Mouse (Mus musculus) midbrain, postnatal 0 days (tissue): Measurements from ENCODE around the gene Zdhhc20. TPM values are rescaled to one million over a fixed set of nuclear protein-coding genes. Genes with fewer than 3 reads are reported as not detected.
A peak's percentile ranks its signal among the peaks of the same experiment; 100 is the strongest.
"Not testable (repeated sequence)": the region's sequence is repeated elsewhere in the genome, so short reads cannot be mapped to it uniquely, and the experiment has no call there.

Experiments used
- ATAC-seq: fragments of 200-750 bp; cut with Nextera tagmentation; 2 replicates; pipeline ENCODE4 v1.8.0; 2017; ENCODE audit warnings: moderate number of reproducible peaks, mild to moderate bottlenecking, moderate TSS enrichment, moderate library complexity; ENCODE audit not compliant: low FRiP score
- DNase-seq: peaks from one replicate; pipeline ENCODE4 v3.0.0-alpha.2; 2015; ENCODE audit warnings: low spot score
- H3K27ac ChIP-seq: fragments of 300-500 bp; sonication (generic); 2 replicates; pipeline ENCODE4 v1.5.1; 2014; ENCODE audit warnings: low read depth, mild to moderate bottlenecking, low read length, mixed read lengths
- H3K27me3 ChIP-seq: fragments of 300-500 bp; sonication (generic); 2 replicates; pipeline ENCODE4 v1.6.1; 2014; ENCODE audit warnings: low read length, control low read depth, mixed read lengths; ENCODE audit not compliant: insufficient read depth
- H3K36me3 ChIP-seq: fragments of 300-500 bp; sonication (generic); 2 replicates; pipeline ENCODE4 v1.6.1; 2014; ENCODE audit warnings: low read length, control low read depth, mixed read lengths; ENCODE audit not compliant: insufficient read depth
- H3K4me1 ChIP-seq: fragments of 300-500 bp; sonication (generic); 2 replicates; pipeline ENCODE4 v1.6.1; 2014; ENCODE audit warnings: mild to moderate bottlenecking, control low read depth, antibody characterized with exemption, low read length, mixed read lengths; ENCODE audit not compliant: insufficient read depth
- H3K4me2 ChIP-seq: fragments of 300-500 bp; sonication (generic); 2 replicates; pipeline ENCODE4 v1.6.1; 2014; ENCODE audit warnings: low read depth, mild to moderate bottlenecking, low read length, mixed read lengths; ENCODE audit not compliant: poor library complexity, severe bottlenecking
- H3K4me3 ChIP-seq: fragments of 300-500 bp; sonication (generic); 2 replicates; pipeline ENCODE4 v1.5.1; 2014; ENCODE audit warnings: low read depth, mild to moderate bottlenecking, low read length, moderate library complexity
- H3K9ac ChIP-seq: fragments of 300-500 bp; sonication (generic); replicated peaks from 2 replicates; pipeline ENCODE4 v1.6.1; 2014; ENCODE audit warnings: mild to moderate bottlenecking, low read length, moderate library complexity, mixed read lengths; ENCODE audit not compliant: poor library complexity, severe bottlenecking
- H3K9me3 ChIP-seq: fragments of 300-500 bp; sonication (generic); 2 replicates; pipeline ENCODE4 v1.6.1; 2016; ENCODE audit warnings: low read length, control low read depth
- CTCF ChIP-seq: IDR thresholded peaks from 2 replicates; pipeline ENCODE4 v1.5.1; 2016; ENCODE audit warnings: antibody characterized with exemption, mild to moderate bottlenecking
- WGBS: fragments of 180-500 bp; shearing (Covaris S2); extraction: QIAGEN DNeasy Blood & Tissue Kit; methylation state at CpG from one replicate; pipeline ENCODE4 v1.1.7; 2014; 5-methylcytosine and 5-hydroxymethylcytosine counted together
- polyA plus RNA-seq: library from polyadenylated mRNA; unstranded; fragments of >200 nt; fragmentation: Nextera tagmentation; extraction: Ambion mirVana; gene quantifications from 2 replicates; pipeline ENCODE4 v1.2.1, GENCODE M21; 2015
- total RNA-seq: library from RNA; depleted of rRNA; stranded (reverse); fragments of >200 nt; gene quantifications from 2 replicates; pipeline ENCODE4 v1.2.3, GENCODE M21; 2014

The Zdhhc20 gene
- total and polyA plus RNA-seq, 2 experiments from 2014 or later = 21.5 to 33.2 TPM

- Histone ChIP-seq H3K4me3 (no peak overlapping the region), H3K27ac (no peak overlapping the region), H3K4me1 (no peaks in the 10 kb centered on the region), H3K27me3 (no peaks in the 10 kb centered on the region), H3K9me3 (no peaks in the 10 kb centered on the region), H3K36me3 (peaks cover 22% of the 10 kb centered on the region), H3K9ac (no peak overlapping the region), H3K4me2 (no peak overlapping the region)
- DNase-seq (no peak), ATAC-seq (no peak)
- 98% methylated on average over 2 of the region's 2 CpGs for WGBS
- TF ChIP-seq CTCF = no peak
Measured at GRCm38 (mm10) chr14:57848646-57849045, 41.4 kb downstream of the Zdhhc20 start.

- not testable (repeated sequence) for DNase-seq, H3K4me2 ChIP-seq, H3K4me1 ChIP-seq, ATAC-seq, H3K27ac ChIP-seq, H3K9me3 ChIP-seq, H3K9ac ChIP-seq, H3K4me3 ChIP-seq, H3K27me3 ChIP-seq
- 73% methylated on average over 5 of the region's 5 CpGs for WGBS
- peaks cover 20% of the 10 kb centered on the region for H3K36me3 ChIP-seq
Measured at GRCm38 (mm10) chr14:57848061-57848460, 42.0 kb downstream of the Zdhhc20 start.

- H3K9ac ChIP-seq = no peak overlapping the region
- peaks cover 22% of the 10 kb centered on the region for H3K36me3 ChIP-seq
- H3K4me1 ChIP-seq = no peaks in the 10 kb centered on the region
- ATAC-seq (no peak), DNase-seq (no peak)
- WGBS = 89% methylated on average over 3 of the region's 3 CpGs
- H3K4me3 ChIP-seq = no peak overlapping the region
- H3K4me2 ChIP-seq = no peak overlapping the region
- TF ChIP-seq CTCF = no peak
- H3K27ac ChIP-seq = no peak overlapping the region
- no peaks in the 10 kb centered on the region for H3K9me3 ChIP-seq
- H3K27me3 ChIP-seq = no peaks in the 10 kb centered on the region
Measured at GRCm38 (mm10) chr14:57844535-57844934, 45.5 kb downstream of the Zdhhc20 start.

GRCm38 (mm10) chr14:57835157-57835556, 54.9 kb downstream of the Zdhhc20 start:
- H3K27me3 ChIP-seq = no peaks in the 10 kb centered on the region
- H3K4me2 ChIP-seq = no peak overlapping the region
- 94% methylated on average over 10 of the region's 10 CpGs for WGBS
- no peak for TF ChIP-seq CTCF
- DNase-seq = no peak
- no peak overlapping the region for H3K9ac ChIP-seq
- H3K36me3 ChIP-seq = peaks cover 24% of the 10 kb centered on the region
- no peaks in the 10 kb centered on the region for H3K4me1 ChIP-seq
- H3K27ac ChIP-seq = no peak overlapping the region
- H3K4me3 ChIP-seq = no peak overlapping the region
- H3K9me3 ChIP-seq = no peaks in the 10 kb centered on the region
- ATAC-seq = no peak

- H3K27ac ChIP-seq = no peak overlapping the region
- H3K27me3 ChIP-seq = no peaks in the 10 kb centered on the region
- no peak for TF ChIP-seq CTCF
- no peaks in the 10 kb centered on the region for H3K9me3 ChIP-seq
- no peak overlapping the region for H3K4me3 ChIP-seq
- DNase-seq (no peak), ATAC-seq (no peak)
- WGBS = 94% methylated on average over 2 of the region's 2 CpGs
- H3K9ac ChIP-seq = no peak overlapping the region
- H3K4me1 ChIP-seq = no peaks in the 10 kb centered on the region
- H3K4me2 ChIP-seq = no peak overlapping the region
- peaks cover 20% of the 10 kb centered on the region for H3K36me3 ChIP-seq
Measured at GRCm38 (mm10) chr14:57833526-57833925, 56.5 kb downstream of the Zdhhc20 start.

GRCm38 (mm10) chr14:57827284-57827683, 62.8 kb downstream of the Zdhhc20 start:
- peak overlapping the region; percentile 78; the same call in 1 of the 2 replicates for H3K9ac ChIP-seq
- peak overlapping the region; percentile 76 for H3K4me2 ChIP-seq
- ATAC-seq (no peak), DNase-seq (no peak)
- H3K9me3 ChIP-seq = no peaks in the 10 kb centered on the region
- peak overlapping the region; percentile 76 for H3K4me3 ChIP-seq
- H3K4me1 ChIP-seq = peaks cover 5% of the 10 kb centered on the region; the same call in 1 of the 2 replicates
- TF ChIP-seq CTCF = peak; percentile 32
- 76% methylated on average over 1 of the region's 1 CpGs for WGBS
- H3K27me3 ChIP-seq = no peaks in the 10 kb centered on the region
- no peaks in the 10 kb centered on the region for H3K36me3 ChIP-seq
- H3K27ac ChIP-seq = peak overlapping the region; percentile 96; the same call in 1 of the 2 replicates
